ENCODE assay signal across 28 mouse cellular contexts in genomic region chr9:22544349-22545341, GRCm38 (mm10).
A peak's percentile ranks its signal among the peaks of the same experiment; 100 is the strongest.
DNase-seq lines count a peak whose midpoint lies in the region; ATAC-seq and TF ChIP-seq lines count a peak whose summit lies in the region.
"Had no signal": no experiment of that assay in that cellular context is flagged by ENCODE, and none has a peak within 500 bp of the region (broad histone marks: within the 10 kb centered on the region; RNA-seq: fewer than 3 reads in every experiment).

No protein-coding gene starts in this region.

- H3K27ac ChIP-seq in forebrain, embryonic 11.5 days (ENCODE audit: low read depth, low read length), result no peak overlapping the region
- H3K27ac ChIP-seq in forebrain, embryonic 10.5 days, result no peak overlapping the region
- no peak overlapping the region for H3K27ac ChIP-seq in neural tube, embryonic 13.5 days (replicated peaks)
- H3K27ac ChIP-seq in neural tube, embryonic 15.5 days (replicated peaks), result no peak overlapping the region
- H3K27ac ChIP-seq in intestine, postnatal 0 days (ENCODE audit: low read depth, low read length), result no peak overlapping the region
- no peak overlapping the region for H3K27ac ChIP-seq in lung, postnatal 0 days (ENCODE audit: low read length)
- H3K27ac ChIP-seq: embryonic facial prominence, embryonic 12.5 days; hindbrain, embryonic 13.5 days; layer of hippocampus, adult 2 months; limb, embryonic 13.5 days; midbrain, embryonic 15.5 days; neural tube, embryonic 12.5 days had no signal

- no peaks in the 10 kb centered on the region for H3K27me3 ChIP-seq in forebrain, embryonic 11.5 days (ENCODE audit: control insufficient read depth, insufficient read depth, low read length)
- H3K27me3 ChIP-seq in forebrain, embryonic 10.5 days (ENCODE audit: poor library complexity, severe bottlenecking), result no peaks in the 10 kb centered on the region
- no peaks in the 10 kb centered on the region for H3K27me3 ChIP-seq in neural tube, embryonic 13.5 days
- no peaks in the 10 kb centered on the region for H3K27me3 ChIP-seq in neural tube, embryonic 15.5 days (replicated peaks)
- H3K27me3 ChIP-seq in intestine, postnatal 0 days (replicated peaks; ENCODE audit: control insufficient read depth, insufficient read depth, low read length), result no peaks in the 10 kb centered on the region
- no peaks in the 10 kb centered on the region for H3K27me3 ChIP-seq in lung, postnatal 0 days (replicated peaks; ENCODE audit: insufficient read depth, low read length)
- H3K27me3 ChIP-seq: embryonic facial prominence, embryonic 12.5 days; heart, embryonic 12.5 days; hindbrain, embryonic 13.5 days; midbrain, embryonic 15.5 days; neural tube, embryonic 12.5 days; Patski had no signal

- no peak for TF ChIP-seq CTCF in intestine, postnatal 0 days (IDR thresholded peaks at IDR 0.05; ENCODE audit: low read depth)
- TF ChIP-seq CTCF in lung, postnatal 0 days (IDR thresholded peaks at IDR 0.05), result no peak

- TF ChIP-seq EP300 in lung, postnatal 0 days (IDR thresholded peaks at IDR 0.05), result no peak

- peak; percentile 43 for ATAC-seq in forebrain, embryonic 11.5 days (replicated peaks; ENCODE audit: low FRiP score)
- ATAC-seq in neural tube, embryonic 13.5 days (ENCODE audit: low read depth), result 0 out of 2 replicates have a peak, but pooled peaks have one; percentile 8
- no peak for ATAC-seq in neural tube, embryonic 15.5 days (ENCODE audit: low FRiP score)
- peak; percentile 38; the same call in 1 of the 2 replicates for ATAC-seq in intestine, postnatal 0 days
- ATAC-seq in lung, postnatal 0 days, result no peak
- ATAC-seq: midbrain, embryonic 15.5 days; Patski had no signal

- H3K9ac ChIP-seq in forebrain, embryonic 11.5 days (ENCODE audit: low read length), result no peak overlapping the region
- no peak overlapping the region for H3K9ac ChIP-seq in neural tube, embryonic 13.5 days
- no peak overlapping the region for H3K9ac ChIP-seq in neural tube, embryonic 15.5 days (replicated peaks)
- no peak overlapping the region for H3K9ac ChIP-seq in intestine, postnatal 0 days (ENCODE audit: low read depth, low read length)
- H3K9ac ChIP-seq in lung, postnatal 0 days (replicated peaks; ENCODE audit: low read depth), result no peak overlapping the region
- H3K9ac ChIP-seq: embryonic facial prominence, embryonic 12.5 days; heart, embryonic 12.5 days; hindbrain, embryonic 13.5 days; limb, embryonic 13.5 days; midbrain, embryonic 15.5 days; neural tube, embryonic 12.5 days had no signal

- no peaks in the 10 kb centered on the region for H3K36me3 ChIP-seq in forebrain, embryonic 11.5 days (ENCODE audit: control insufficient read depth, insufficient read depth, low read length)
- H3K36me3 ChIP-seq in forebrain, embryonic 10.5 days (replicated peaks), result no peaks in the 10 kb centered on the region
- no peaks in the 10 kb centered on the region for H3K36me3 ChIP-seq in neural tube, embryonic 13.5 days
- no peaks in the 10 kb centered on the region for H3K36me3 ChIP-seq in neural tube, embryonic 15.5 days
- H3K36me3 ChIP-seq in intestine, postnatal 0 days (ENCODE audit: control insufficient read depth, insufficient read depth), result no peaks in the 10 kb centered on the region
- H3K36me3 ChIP-seq in lung, postnatal 0 days (ENCODE audit: insufficient read depth, low read length), result no peaks in the 10 kb centered on the region
- H3K36me3 ChIP-seq: embryonic facial prominence, embryonic 12.5 days; G1E; heart, embryonic 12.5 days; hindbrain, embryonic 13.5 days; limb, embryonic 13.5 days; midbrain, embryonic 15.5 days; neural tube, embryonic 12.5 days had no signal

- WGBS in forebrain, embryonic 11.5 days, result 43% methylated on average over 9 of the region's 9 CpGs
- WGBS in forebrain, embryonic 10.5 days, result 50% methylated on average over 9 of the region's 9 CpGs
- WGBS in neural tube, embryonic 13.5 days, result 45% methylated on average over 9 of the region's 9 CpGs
- WGBS in neural tube, embryonic 15.5 days, result 42% methylated on average over 9 of the region's 9 CpGs
- WGBS in intestine, postnatal 0 days, result 48% methylated on average over 9 of the region's 9 CpGs
- WGBS in lung, postnatal 0 days, result 65% methylated on average over 9 of the region's 9 CpGs

- H3K4me3 ChIP-seq in forebrain, embryonic 11.5 days (ENCODE audit: low read depth, low read length), result no peak overlapping the region
- H3K4me3 ChIP-seq in forebrain, embryonic 10.5 days, result no peak overlapping the region
- H3K4me3 ChIP-seq in neural tube, embryonic 13.5 days, result no peak overlapping the region
- no peak overlapping the region for H3K4me3 ChIP-seq in neural tube, embryonic 15.5 days (replicated peaks)
- no peak overlapping the region for H3K4me3 ChIP-seq in intestine, postnatal 0 days (ENCODE audit: low read depth, low read length)
- H3K4me3 ChIP-seq in lung, postnatal 0 days (ENCODE audit: low read depth, low read length), result no peak overlapping the region
- H3K4me3 ChIP-seq: embryonic facial prominence, embryonic 12.5 days; heart, embryonic 12.5 days; hindbrain, embryonic 13.5 days; layer of hippocampus, adult 2 months; limb, embryonic 13.5 days; midbrain, embryonic 15.5 days; myocyte; neural tube, embryonic 12.5 days had no signal

- H3K4me2 ChIP-seq in forebrain, embryonic 11.5 days (ENCODE audit: low read depth, low read length, severe bottlenecking), result no peak overlapping the region
- H3K4me2 ChIP-seq in neural tube, embryonic 13.5 days, result no peak overlapping the region
- no peak overlapping the region for H3K4me2 ChIP-seq in neural tube, embryonic 15.5 days
- H3K4me2 ChIP-seq in intestine, postnatal 0 days (replicated peaks; ENCODE audit: low read depth), result no peak overlapping the region
- H3K4me2 ChIP-seq in lung, postnatal 0 days (replicated peaks; ENCODE audit: low read depth, low read length), result no peak overlapping the region
- H3K4me2 ChIP-seq: embryonic facial prominence, embryonic 12.5 days; heart, embryonic 12.5 days; hindbrain, embryonic 13.5 days; limb, embryonic 13.5 days; liver, embryonic 11.5 days; midbrain, embryonic 15.5 days; neural tube, embryonic 12.5 days had no signal

- DNase-seq in forebrain, embryonic 11.5 days (ENCODE audit: low spot score), result no peak
- no peak for DNase-seq in forebrain, embryonic 10.5 days (ENCODE audit: extremely low spot score, low spot score)
- DNase-seq in lung, postnatal 0 days (ENCODE audit: low spot score), result no peak
- DNase-seq in frontal cortex, postnatal 25 days (ENCODE audit: low spot score in 2 of 2), result no peak
- DNase-seq: adrenal gland, postnatal 14 days; cerebellum, adult 11-12 months; cerebellum, adult 9-11 months; embryo, embryonic 11 days; gastrocnemius, postnatal 25 days; heart, adult 18-20 months; heart, postnatal 4 days; kidney, adult 2 months; kidney, postnatal 36 days; lung, postnatal 4 days had no signal

- H3K4me1 ChIP-seq in forebrain, embryonic 11.5 days (replicated peaks; ENCODE audit: control insufficient read depth, insufficient read depth, low read length), result peaks cover 2% of the 10 kb centered on the region; the same call in 1 of the 2 replicates
- peaks cover 38% of the 10 kb centered on the region for H3K4me1 ChIP-seq in forebrain, embryonic 10.5 days
- H3K4me1 ChIP-seq in neural tube, embryonic 13.5 days (replicated peaks), result 0 out of 2 replicates have a peak, but pooled peaks cover 1% of the 10 kb centered on the region
- no peaks in the 10 kb centered on the region for H3K4me1 ChIP-seq in neural tube, embryonic 15.5 days
- H3K4me1 ChIP-seq in intestine, postnatal 0 days (replicated peaks; ENCODE audit: control insufficient read depth, insufficient read depth, low read length), result no peaks in the 10 kb centered on the region
- H3K4me1 ChIP-seq in lung, postnatal 0 days (ENCODE audit: insufficient read depth, low read depth, low read length), result 0 out of 2 replicates have a peak, but pooled peaks cover 3% of the 10 kb centered on the region
- H3K4me1 ChIP-seq: heart, embryonic 12.5 days; midbrain, embryonic 15.5 days; neural tube, embryonic 12.5 days had no signal

- no peaks in the 10 kb centered on the region for H3K9me3 ChIP-seq in forebrain, embryonic 11.5 days (ENCODE audit: control insufficient read depth, low read length)
- H3K9me3 ChIP-seq in forebrain, embryonic 10.5 days, result no peaks in the 10 kb centered on the region
- no peaks in the 10 kb centered on the region for H3K9me3 ChIP-seq in neural tube, embryonic 13.5 days
- no peaks in the 10 kb centered on the region for H3K9me3 ChIP-seq in neural tube, embryonic 15.5 days (replicated peaks)
- no peaks in the 10 kb centered on the region for H3K9me3 ChIP-seq in intestine, postnatal 0 days (ENCODE audit: control insufficient read depth)
- no peaks in the 10 kb centered on the region for H3K9me3 ChIP-seq in lung, postnatal 0 days (ENCODE audit: low read length)
- H3K9me3 ChIP-seq: embryonic facial prominence, embryonic 12.5 days; G1E; heart, embryonic 12.5 days; hindbrain, embryonic 13.5 days; limb, embryonic 13.5 days; midbrain, embryonic 15.5 days; neural tube, embryonic 12.5 days had no signal

Comparison
In these comparisons a context has a peak if more than half of its experiments do, and no peak if none do; other contexts are left out.
1. ATAC-seq: peak in forebrain, embryonic 11.5 days (single experiment), neural tube, embryonic 13.5 days (single experiment) and intestine, postnatal 0 days (single experiment); none in neural tube, embryonic 15.5 days (single experiment) and lung, postnatal 0 days (single experiment).